Mouse (Mus musculus): ENCODE results near the gene Exog. TPM values are rescaled to one million over a fixed set of nuclear protein-coding genes. Genes with fewer than 3 reads are reported as not detected.

The Exog gene
- polyA plus RNA-seq (2014; fragmentation: Nextera tagmentation; extraction: Ambion mirVana): 9.5 and 9.7 TPM in 2 replicates

DNA sequence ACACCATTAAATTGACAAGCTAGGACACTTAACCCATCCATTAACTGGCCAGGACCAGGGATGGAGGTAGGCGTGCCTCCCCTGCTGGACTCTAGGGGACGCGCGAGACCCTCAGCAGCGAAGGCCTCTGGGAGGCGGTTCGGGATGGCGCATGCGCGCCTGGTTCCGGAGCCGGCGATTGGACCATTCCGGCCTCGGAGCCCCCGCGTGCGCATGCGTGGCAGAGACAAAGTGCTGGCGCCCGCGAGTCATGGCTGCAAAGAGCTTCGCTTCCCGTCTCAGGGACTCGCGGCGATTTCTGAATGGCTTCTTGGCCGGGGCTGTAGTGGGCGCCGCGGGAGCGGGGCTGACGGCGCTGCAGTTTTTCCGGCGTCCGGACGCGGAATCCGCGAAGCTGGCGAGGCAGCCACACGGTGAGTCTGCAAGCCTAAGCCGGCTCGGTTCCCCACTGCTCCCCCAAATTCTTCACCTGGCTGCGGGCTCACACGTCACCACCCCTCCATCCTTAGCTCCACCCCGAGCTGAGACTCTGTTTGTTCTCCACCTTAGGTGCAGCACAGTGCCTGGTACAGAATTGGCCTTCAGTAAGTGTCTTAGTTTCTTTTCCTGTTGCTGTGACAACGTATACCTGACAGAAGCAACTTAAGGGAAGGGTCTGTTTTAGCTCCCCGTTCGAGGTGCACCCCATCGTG lies at the start of gene Exog:
Exog (plus strand) TSS at position 206 of the 692 bp plus-strand sequence.
- no peaks in the 10 kb centered on the region for H3K9me3 ChIP-seq (ENCODE audit: control insufficient read depth, low read length)
- peak within 1 kb of the TSS; percentile 48 to 69 for H3K27ac ChIP-seq (replicated peaks in 1 of 2; ENCODE audit: control insufficient read depth in 1 of 2, insufficient read depth in 1 of 2, low read depth in 2 of 2, low read length in 2 of 2)
- peak within 1 kb of the TSS; percentile 73 to 76 for H3K4me3 ChIP-seq (ENCODE audit: control insufficient read depth in 1 of 2, insufficient read depth in 1 of 2, low read depth in 1 of 2, low read length in 2 of 2)
- peaks cover 38% of the 10 kb centered on the region for H3K36me3 ChIP-seq (ENCODE audit: control insufficient read depth, insufficient read depth, low read length)
- H3K27me3 ChIP-seq (ENCODE audit: control insufficient read depth, insufficient read depth, low read length): no peaks in the 10 kb centered on the region
- under 1% methylated on average over 52 of the region's 52 CpGs for WGBS
- peaks cover 2 to 9% of the 10 kb centered on the region in 2 experiments; a peak in 2 of 4 replicates for H3K4me1 ChIP-seq (ENCODE audit: control insufficient read depth in 2 of 2, insufficient read depth in 2 of 2, low read length in 2 of 2)
- peak within 1 kb of the TSS; percentile 78 for H3K4me2 ChIP-seq (ENCODE audit: low read length)
- ATAC-seq (ENCODE audit: insufficient number of reproducible peaks, insufficient read depth, low FRiP score, low read depth): peak; percentile 78
- peak within 1 kb of the TSS; percentile 85 for H3K9ac ChIP-seq (ENCODE audit: low read length)

DNA sequence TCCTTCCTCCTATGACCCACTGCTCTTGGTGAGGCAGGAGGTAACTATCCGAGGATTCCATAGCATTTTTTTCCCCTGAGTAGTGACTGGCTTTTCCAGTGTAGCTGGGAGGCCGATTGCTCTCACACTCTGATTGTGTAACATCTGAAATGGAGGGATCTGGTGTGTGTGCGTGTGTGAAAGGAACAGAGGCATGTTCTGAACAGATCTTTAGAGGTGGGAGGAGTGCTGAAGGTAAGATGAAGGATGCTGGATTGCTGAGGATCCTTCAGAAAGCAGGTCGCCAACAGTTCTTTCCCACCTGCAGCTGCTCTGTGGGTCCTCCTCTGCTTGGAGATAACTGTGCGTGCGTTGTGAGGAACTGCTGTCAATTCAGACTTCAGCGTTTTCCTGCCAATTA lies 43.4 kb upstream of the Exog start:
- H3K27ac ChIP-seq (replicated peaks in 1 of 2; ENCODE audit: control insufficient read depth in 1 of 2, insufficient read depth in 1 of 2, low read depth in 2 of 2, low read length in 2 of 2): peak overlapping the region; percentile 41 to 43; a peak in 1 of 4 replicates
- H3K9me3 ChIP-seq (ENCODE audit: control insufficient read depth, low read length): no peaks in the 10 kb centered on the region
- 5% methylated on average over 7 of the region's 7 CpGs for WGBS
- peak overlapping the region; percentile 67 for H3K9ac ChIP-seq (ENCODE audit: low read length)
- peaks cover 5 to 14% of the 10 kb centered on the region in 2 experiments for H3K4me1 ChIP-seq (ENCODE audit: control insufficient read depth in 2 of 2, insufficient read depth in 2 of 2, low read length in 2 of 2)
- H3K4me3 ChIP-seq (ENCODE audit: control insufficient read depth in 1 of 2, insufficient read depth in 1 of 2, low read depth in 1 of 2, low read length in 2 of 2): peak overlapping the region; percentile 60 to 87
- H3K4me2 ChIP-seq (ENCODE audit: low read length): peak overlapping the region; percentile 99
- H3K36me3 ChIP-seq (ENCODE audit: control insufficient read depth, insufficient read depth, low read length): no peaks in the 10 kb centered on the region
- no peak for ATAC-seq (ENCODE audit: insufficient number of reproducible peaks, insufficient read depth, low FRiP score, low read depth)
- no peaks in the 10 kb centered on the region for H3K27me3 ChIP-seq (ENCODE audit: control insufficient read depth, insufficient read depth, low read length)

DNA sequence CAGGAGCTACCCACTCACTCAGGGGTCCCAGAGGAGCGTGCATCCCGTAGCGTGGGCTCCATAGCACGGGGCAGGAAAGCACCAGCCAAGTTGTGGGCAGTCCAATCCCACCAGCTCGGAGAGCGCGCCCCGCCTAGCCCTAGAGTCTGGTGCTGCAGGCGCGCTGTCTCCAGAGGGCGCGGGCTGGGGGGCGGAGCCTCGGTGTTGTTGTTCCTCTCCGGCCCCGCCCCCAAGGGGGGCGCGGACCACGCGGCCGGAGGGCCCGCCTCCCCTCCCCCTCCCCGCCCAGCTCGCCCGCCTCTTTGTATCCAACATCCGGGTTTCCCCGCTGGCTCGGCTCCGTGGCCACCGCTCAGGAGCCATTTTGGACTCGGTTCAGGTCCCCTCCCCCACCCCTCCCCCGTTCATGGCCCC lies 42.9 kb upstream of the Exog start, which contains the start of gene Acvr2b:
Acvr2b (plus strand) TSS at position 318 of the 414 bp plus-strand sequence.
- Histone ChIP-seq H3K4me3 (ENCODE audit: control insufficient read depth in 1 of 2, insufficient read depth in 1 of 2, low read depth in 1 of 2, low read length in 2 of 2) (peak within 1 kb of the TSS; percentile 79 to 87), H3K9me3 (ENCODE audit: control insufficient read depth, low read length) (no peaks in the 10 kb centered on the region), H3K36me3 (ENCODE audit: control insufficient read depth, insufficient read depth, low read length) (no peaks in the 10 kb centered on the region), H3K9ac (ENCODE audit: low read length) (peak within 1 kb of the TSS; percentile 97), H3K27me3 (ENCODE audit: control insufficient read depth, insufficient read depth, low read length) (no peaks in the 10 kb centered on the region), H3K4me1 (ENCODE audit: control insufficient read depth in 2 of 2, insufficient read depth in 2 of 2, low read length in 2 of 2) (peaks cover 5 to 14% of the 10 kb centered on the region in 2 experiments), H3K4me2 (ENCODE audit: low read length) (peak within 1 kb of the TSS; percentile 99), H3K27ac (replicated peaks in 1 of 2; ENCODE audit: control insufficient read depth in 1 of 2, insufficient read depth in 1 of 2, low read depth in 2 of 2, low read length in 2 of 2) (peak within 1 kb of the TSS; percentile 94 to 98)
- WGBS: under 1% methylated on average over 21 of the region's 32 CpGs
- ATAC-seq (ENCODE audit: insufficient number of reproducible peaks, insufficient read depth, low FRiP score, low read depth): peak; percentile 96

DNA sequence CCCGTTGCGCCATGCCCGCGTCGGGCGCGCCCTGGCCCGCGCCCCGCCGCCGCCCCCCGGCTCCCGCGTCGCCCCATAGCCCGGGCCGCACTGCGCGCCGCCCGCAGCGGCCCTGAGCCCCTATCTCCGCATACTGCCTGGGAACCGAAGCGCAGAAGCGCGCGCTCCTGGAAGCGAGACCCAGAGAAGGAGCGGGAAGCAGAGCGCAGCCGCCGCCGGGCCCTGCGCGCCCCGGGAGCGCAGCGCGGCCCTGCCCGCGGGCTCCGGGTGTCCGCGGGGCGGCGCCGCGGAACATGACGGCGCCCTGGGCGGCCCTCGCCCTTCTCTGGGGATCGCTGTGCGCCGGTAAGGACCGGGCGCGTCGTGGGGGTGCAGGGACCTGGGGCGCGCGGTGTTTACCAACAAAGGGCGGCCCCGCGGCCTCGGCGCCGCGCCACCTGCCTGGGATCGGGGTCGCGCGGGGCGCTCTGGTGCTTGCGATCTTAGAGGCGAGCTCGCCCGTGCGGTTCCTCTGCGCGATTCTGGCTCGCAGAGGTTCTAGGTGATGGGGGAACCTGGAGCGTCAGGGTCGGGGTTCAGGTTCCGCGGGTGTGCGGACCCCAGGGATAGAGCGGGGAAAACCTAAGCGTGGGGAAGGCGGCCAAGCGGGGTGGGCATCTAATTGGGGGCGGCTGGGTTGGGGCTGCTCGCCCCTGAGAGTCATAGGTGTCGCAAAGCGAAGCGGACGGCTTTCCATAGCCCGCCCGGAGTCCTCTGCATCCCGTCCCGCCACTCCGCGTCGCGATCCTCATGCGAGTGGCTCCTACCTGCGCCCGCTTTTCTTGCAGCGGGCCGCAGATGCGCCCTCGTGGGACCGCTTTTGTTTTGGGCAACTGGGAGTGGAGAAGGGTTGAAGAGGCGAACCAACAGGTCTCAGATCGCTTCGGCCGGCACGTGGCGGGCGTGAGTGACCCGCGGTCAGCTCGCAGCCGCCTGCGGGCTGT lies 42.2 kb upstream of the Exog start:
- Histone ChIP-seq H3K4me2 (ENCODE audit: low read length) (peak overlapping the region; percentile 99), H3K36me3 (ENCODE audit: control insufficient read depth, insufficient read depth, low read length) (no peaks in the 10 kb centered on the region), H3K4me1 (ENCODE audit: control insufficient read depth in 2 of 2, insufficient read depth in 2 of 2, low read length in 2 of 2) (peaks cover 5 to 16% of the 10 kb centered on the region in 2 experiments), H3K27me3 (ENCODE audit: control insufficient read depth, insufficient read depth, low read length) (no peaks in the 10 kb centered on the region), H3K9ac (ENCODE audit: low read length) (peak overlapping the region; percentile 97), H3K4me3 (ENCODE audit: control insufficient read depth in 1 of 2, insufficient read depth in 1 of 2, low read depth in 1 of 2, low read length in 2 of 2) (peak overlapping the region; percentile 79 to 87), H3K9me3 (ENCODE audit: control insufficient read depth, low read length) (no peaks in the 10 kb centered on the region), H3K27ac (replicated peaks in 1 of 2; ENCODE audit: control insufficient read depth in 1 of 2, insufficient read depth in 1 of 2, low read depth in 2 of 2, low read length in 2 of 2) (peak overlapping the region; percentile 94 to 98)
- WGBS: under 1% methylated on average over 111 of the region's 127 CpGs
- ATAC-seq (ENCODE audit: insufficient number of reproducible peaks, insufficient read depth, low FRiP score, low read depth): peak; percentile 27

DNA sequence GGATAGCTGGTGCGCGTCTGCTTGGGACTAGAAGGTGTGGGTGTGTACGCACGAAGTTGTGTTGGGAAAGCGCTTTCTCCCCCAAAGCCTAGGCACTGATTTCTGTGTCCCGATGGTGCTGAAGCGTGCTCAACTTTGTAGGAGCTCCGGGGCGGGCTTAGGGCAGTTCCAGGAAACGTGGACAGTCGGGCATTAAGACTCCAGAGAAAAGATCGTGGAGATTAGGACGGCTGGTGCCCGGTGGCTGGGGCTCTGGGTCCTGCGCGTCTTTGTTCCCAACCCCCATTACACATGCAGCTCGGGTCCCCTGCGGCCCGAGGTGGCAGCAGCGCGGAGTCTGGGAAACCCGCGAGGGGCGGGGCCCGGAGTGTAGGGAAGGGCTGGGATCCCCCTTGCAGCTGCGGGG lies 41.5 kb upstream of the Exog start:
- Histone ChIP-seq H3K9ac (ENCODE audit: low read length) (peak overlapping the region; percentile 97), H3K4me2 (ENCODE audit: low read length) (peak overlapping the region; percentile 99), H3K9me3 (ENCODE audit: control insufficient read depth, low read length) (no peaks in the 10 kb centered on the region), H3K4me3 (ENCODE audit: control insufficient read depth in 1 of 2, insufficient read depth in 1 of 2, low read depth in 1 of 2, low read length in 2 of 2) (peak overlapping the region; percentile 79 to 87), H3K27ac (replicated peaks in 1 of 2; ENCODE audit: control insufficient read depth in 1 of 2, insufficient read depth in 1 of 2, low read depth in 2 of 2, low read length in 2 of 2) (peak overlapping the region in 1 of 2 experiments; percentile 98; a peak in 1 of 4 replicates), H3K36me3 (ENCODE audit: control insufficient read depth, insufficient read depth, low read length) (no peaks in the 10 kb centered on the region), H3K4me1 (ENCODE audit: control insufficient read depth in 2 of 2, insufficient read depth in 2 of 2, low read length in 2 of 2) (peaks cover 8 to 22% of the 10 kb centered on the region in 2 experiments), H3K27me3 (ENCODE audit: control insufficient read depth, insufficient read depth, low read length) (no peaks in the 10 kb centered on the region)
- no peak for ATAC-seq (ENCODE audit: insufficient number of reproducible peaks, insufficient read depth, low FRiP score, low read depth)
- WGBS: under 1% methylated on average over 26 of the region's 26 CpGs

DNA sequence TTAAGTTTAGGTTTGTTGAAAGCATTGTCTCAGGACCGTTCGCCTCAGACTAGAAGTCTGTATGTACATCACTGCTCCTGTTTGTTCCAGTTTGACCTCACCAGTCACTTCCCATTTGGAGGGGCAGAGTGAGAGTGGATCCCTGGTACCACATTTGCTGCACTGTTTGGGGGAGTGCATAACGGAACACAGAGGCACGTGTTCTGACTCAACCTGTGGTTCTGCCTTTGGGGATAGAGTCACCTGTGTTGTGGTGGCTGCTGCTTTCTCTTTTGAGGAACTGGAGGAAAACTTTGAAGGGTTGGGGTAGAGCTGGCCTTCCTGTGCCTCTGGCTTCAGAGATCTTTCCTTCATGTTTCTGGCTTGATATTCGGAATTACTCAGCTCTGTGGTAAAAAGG lies 40.7 kb upstream of the Exog start:
- peak overlapping the region in 1 of 2 experiments; percentile 87; a peak in 1 of 4 replicates for H3K4me3 ChIP-seq (ENCODE audit: control insufficient read depth in 1 of 2, insufficient read depth in 1 of 2, low read depth in 1 of 2, low read length in 2 of 2)
- no peaks in the 10 kb centered on the region for H3K36me3 ChIP-seq (ENCODE audit: control insufficient read depth, insufficient read depth, low read length)
- peaks cover 13 to 26% of the 10 kb centered on the region in 2 experiments for H3K4me1 ChIP-seq (ENCODE audit: control insufficient read depth in 2 of 2, insufficient read depth in 2 of 2, low read length in 2 of 2)
- 72% methylated on average over 5 of the region's 5 CpGs for WGBS
- no peaks in the 10 kb centered on the region for H3K27me3 ChIP-seq (ENCODE audit: control insufficient read depth, insufficient read depth, low read length)
- peak overlapping the region; percentile 99 for H3K4me2 ChIP-seq (ENCODE audit: low read length)
- H3K9me3 ChIP-seq (ENCODE audit: control insufficient read depth, low read length): no peaks in the 10 kb centered on the region
- no peak for ATAC-seq (ENCODE audit: insufficient number of reproducible peaks, insufficient read depth, low FRiP score, low read depth)
- H3K9ac ChIP-seq (ENCODE audit: low read length): peak overlapping the region; percentile 97; the same call in 1 of the 2 replicates
- no peak overlapping the region for H3K27ac ChIP-seq (replicated peaks in 1 of 2; ENCODE audit: control insufficient read depth in 1 of 2, insufficient read depth in 1 of 2, low read depth in 2 of 2, low read length in 2 of 2)

DNA sequence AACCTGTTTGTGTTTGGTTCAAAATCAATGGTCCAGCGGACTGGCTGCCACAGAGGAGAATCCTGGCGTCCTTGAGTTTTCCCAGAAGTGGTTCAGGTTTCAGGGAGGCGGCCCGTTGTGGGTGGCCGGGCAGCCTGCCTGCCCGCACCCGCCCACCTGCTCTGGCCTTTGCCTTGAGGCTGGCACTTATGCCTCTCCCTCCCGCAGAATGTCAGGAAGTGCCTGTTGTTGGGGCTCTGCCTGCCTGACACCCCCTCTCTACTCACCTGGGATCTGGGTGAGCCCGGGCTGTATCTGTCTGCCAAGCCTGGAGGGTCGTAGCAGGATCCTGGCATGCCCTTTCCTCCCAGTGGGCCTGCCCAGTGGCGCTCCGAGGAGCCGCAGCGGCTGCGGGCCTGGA lies 36.9 kb upstream of the Exog start:
- H3K4me1 ChIP-seq (ENCODE audit: control insufficient read depth in 2 of 2, insufficient read depth in 2 of 2, low read length in 2 of 2): peaks cover 14 to 32% of the 10 kb centered on the region in 2 experiments
- H3K36me3 ChIP-seq (ENCODE audit: control insufficient read depth, insufficient read depth, low read length): no peaks in the 10 kb centered on the region
- H3K9ac ChIP-seq (ENCODE audit: low read length): no peak overlapping the region
- no peaks in the 10 kb centered on the region for H3K27me3 ChIP-seq (ENCODE audit: control insufficient read depth, insufficient read depth, low read length)
- no peak overlapping the region for H3K4me2 ChIP-seq (ENCODE audit: low read length)
- H3K4me3 ChIP-seq (ENCODE audit: control insufficient read depth in 1 of 2, insufficient read depth in 1 of 2, low read depth in 1 of 2, low read length in 2 of 2): no peak overlapping the region
- H3K27ac ChIP-seq (replicated peaks in 1 of 2; ENCODE audit: control insufficient read depth in 1 of 2, insufficient read depth in 1 of 2, low read depth in 2 of 2, low read length in 2 of 2): no peak overlapping the region
- WGBS: 76% methylated on average over 15 of the region's 15 CpGs
- peaks cover 5% of the 10 kb centered on the region for H3K9me3 ChIP-seq (ENCODE audit: control insufficient read depth, low read length)
- no peak for ATAC-seq (ENCODE audit: insufficient number of reproducible peaks, insufficient read depth, low FRiP score, low read depth)

All from heart, embryonic 14.5 days (tissue).